Mouse (Mus musculus): ENCODE results near the gene Cabs1. TPM values are rescaled to one million over a fixed set of nuclear protein-coding genes. Genes with fewer than 3 reads are reported as not detected.

The Cabs1 gene
- polyA plus RNA-seq, 1 experiment from 2014 or later = not detected

Other genes with a start within 250 kb of the Cabs1 start
- not detected in 2 replicates for gene Csn1s2a, start 204.9 kb upstream of the Cabs1 start, polyA plus RNA-seq (2014; fragmentation: Nextera tagmentation; extraction: Ambion mirVana)
- gene Csn1s2b, start 171.4 kb upstream of the Cabs1 start, polyA plus RNA-seq (2014; fragmentation: Nextera tagmentation; extraction: Ambion mirVana) = not detected in 2 replicates
- not detected in 2 replicates for gene Prr27, start 153.8 kb upstream of the Cabs1 start, polyA plus RNA-seq (2014; fragmentation: Nextera tagmentation; extraction: Ambion mirVana)
- not detected in 2 replicates for gene Odam, start 94.4 kb upstream of the Cabs1 start, polyA plus RNA-seq (2014; fragmentation: Nextera tagmentation; extraction: Ambion mirVana)
- gene Csn3, start 53.9 kb upstream of the Cabs1 start, polyA plus RNA-seq (2014; fragmentation: Nextera tagmentation; extraction: Ambion mirVana) = not detected in 2 replicates
- gene 2310003L06Rik, start 10.0 kb upstream of the Cabs1 start, polyA plus RNA-seq (2014; fragmentation: Nextera tagmentation; extraction: Ambion mirVana) = not detected in 2 replicates
- gene Gm28434, start 9.9 kb upstream of the Cabs1 start, polyA plus RNA-seq (2014; fragmentation: Nextera tagmentation; extraction: Ambion mirVana) = not detected in 2 replicates
- gene Smr3a, start 23.1 kb downstream of the Cabs1 start, polyA plus RNA-seq (2014; fragmentation: Nextera tagmentation; extraction: Ambion mirVana) = 0.49 TPM in 1 of 2 replicates, not detected in the other
- not detected in 2 replicates for gene Smr2, start 107.1 kb downstream of the Cabs1 start, polyA plus RNA-seq (2014; fragmentation: Nextera tagmentation; extraction: Ambion mirVana)
- not detected in 2 replicates for gene Gm11116, start 132.1 kb downstream of the Cabs1 start, polyA plus RNA-seq (2014; fragmentation: Nextera tagmentation; extraction: Ambion mirVana)
- gene Gm11115, start 174.7 kb downstream of the Cabs1 start, polyA plus RNA-seq (2014; fragmentation: Nextera tagmentation; extraction: Ambion mirVana) = not detected in 2 replicates